Mouse (Mus musculus) olfactory bulb, adult 2 months (tissue): ENCODE results near the gene Tnfaip8l1.

ENCODE experiments used
- CTCF ChIP-seq: fragments of 200-500 bp; IDR thresholded peaks from 2 replicates; pipeline ENCODE4 v1.5.1; 2012; ENCODE audit warnings: low read depth, mild to moderate bottlenecking, low read length, moderate library complexity; ENCODE audit not compliant: insufficient read depth
- POLR2A ChIP-seq: fragments of 200-500 bp; IDR thresholded peaks from 2 replicates; pipeline ENCODE4 v1.6.1; 2012; ENCODE audit warnings: mild to moderate bottlenecking, low read depth, low read length, moderate library complexity; ENCODE audit not compliant: insufficient read depth

DNA sequence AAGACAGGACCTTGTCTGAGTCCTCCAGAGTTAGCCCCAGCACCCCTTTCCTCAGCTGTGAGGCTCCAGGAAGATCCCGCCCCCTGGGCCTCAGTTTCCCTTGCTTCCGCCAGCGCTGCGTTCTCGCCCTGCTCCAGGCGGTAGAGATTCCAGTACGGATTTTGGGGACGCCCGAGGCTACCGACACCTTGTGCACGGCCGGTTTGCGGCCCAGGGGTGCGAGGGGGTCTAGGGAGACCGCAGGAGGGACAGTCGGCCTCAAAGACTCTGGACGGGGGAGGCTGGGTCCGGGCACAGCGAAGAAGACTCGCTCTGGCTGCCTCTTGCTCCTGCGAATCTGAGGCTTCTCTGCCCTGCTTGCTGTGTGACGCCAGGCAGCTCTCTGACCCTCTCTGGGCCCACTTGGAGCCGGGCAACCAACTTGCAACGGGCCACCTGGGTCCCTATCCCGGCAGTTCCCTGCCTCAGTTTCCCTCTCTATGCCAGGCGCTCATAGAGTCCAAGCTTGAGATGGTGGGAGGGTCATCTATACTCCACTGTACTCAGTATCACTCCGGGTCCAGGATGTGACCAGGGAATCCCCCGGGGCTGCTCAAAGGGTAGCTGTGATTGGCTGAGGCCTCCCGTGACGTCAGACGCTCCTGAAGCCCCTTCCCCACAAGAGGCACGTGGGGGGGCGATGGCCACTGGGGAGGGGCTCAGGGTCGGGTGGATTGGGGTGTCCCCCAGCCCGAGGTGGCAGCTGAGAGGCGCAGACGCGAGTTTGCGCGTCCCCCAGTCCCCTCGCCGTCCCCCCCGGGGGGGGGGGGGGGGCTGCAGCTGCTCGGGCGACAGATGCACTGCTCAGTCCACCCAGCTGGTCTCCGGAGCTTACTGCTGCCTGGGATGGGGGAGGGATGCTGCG is 20.3 kb upstream of the Tnfaip8l1 start:
- TF ChIP-seq CTCF (no peak), POLR2A (peak; percentile 41; the same call in 1 of the 2 replicates)
